Mouse (Mus musculus) hindbrain, embryonic 15.5 days (tissue): ENCODE results near the gene Adssl1. TPM values are rescaled to one million over a fixed set of nuclear protein-coding genes. Genes with fewer than 3 reads are reported as not detected.

ENCODE experiments used
- ATAC-seq: fragments of 200-750 bp; cut with Nextera tagmentation; 2 replicates; pipeline ENCODE4 v1.8.0; 2017; ENCODE audit warnings: low read depth, moderate number of reproducible peaks, moderate TSS enrichment; ENCODE audit not compliant: low FRiP score
- H3K27ac ChIP-seq: fragments of 300-500 bp; sonication (generic); replicated peaks from 2 replicates; pipeline ENCODE4 v1.5.1; 2015; ENCODE audit warnings: mild to moderate bottlenecking, inconsistent platforms
- H3K27me3 ChIP-seq: fragments of 300-500 bp; sonication (generic); 2 replicates; pipeline ENCODE4 v1.6.1; 2015; ENCODE audit warnings: control low read depth, inconsistent platforms
- H3K36me3 ChIP-seq: fragments of 300-500 bp; sonication (generic); 2 replicates; pipeline ENCODE4 v1.6.1; 2015; ENCODE audit warnings: control low read depth, inconsistent platforms
- H3K4me1 ChIP-seq: fragments of 300-500 bp; sonication (generic); replicated peaks from 2 replicates; pipeline ENCODE4 v1.6.1; 2015; ENCODE audit warnings: control low read depth, inconsistent platforms
- H3K4me2 ChIP-seq: fragments of 300-500 bp; sonication (generic); 2 replicates; pipeline ENCODE4 v1.6.1; 2015; ENCODE audit warnings: moderate library complexity, mild to moderate bottlenecking, inconsistent platforms
- H3K4me3 ChIP-seq: fragments of 300-500 bp; sonication (generic); 2 replicates; pipeline ENCODE4 v1.5.1; 2015; ENCODE audit warnings: mild to moderate bottlenecking, inconsistent platforms
- H3K9ac ChIP-seq: fragments of 300-500 bp; sonication (generic); 2 replicates; pipeline ENCODE4 v1.6.1; 2015; ENCODE audit warnings: inconsistent platforms
- H3K9me3 ChIP-seq: fragments of 300-500 bp; sonication (generic); 2 replicates; pipeline ENCODE4 v1.6.1; 2016; ENCODE audit warnings: control low read depth, inconsistent platforms
- WGBS: fragments of 180-500 bp; shearing (Covaris S2); methylation state at CpG from one replicate; pipeline ENCODE4 v1.1.7; 2015; 5-methylcytosine and 5-hydroxymethylcytosine counted together
- polyA plus RNA-seq: library from polyadenylated mRNA; unstranded; fragments of >200 nt; fragmentation: Nextera tagmentation; extraction: Ambion mirVana; gene quantifications from 2 replicates; pipeline ENCODE4 v1.2.1, GENCODE M21; 2015

Adssl1 gene
- polyA plus RNA-seq, 1 experiment from 2014 or later = 5.8 TPM

DNA sequence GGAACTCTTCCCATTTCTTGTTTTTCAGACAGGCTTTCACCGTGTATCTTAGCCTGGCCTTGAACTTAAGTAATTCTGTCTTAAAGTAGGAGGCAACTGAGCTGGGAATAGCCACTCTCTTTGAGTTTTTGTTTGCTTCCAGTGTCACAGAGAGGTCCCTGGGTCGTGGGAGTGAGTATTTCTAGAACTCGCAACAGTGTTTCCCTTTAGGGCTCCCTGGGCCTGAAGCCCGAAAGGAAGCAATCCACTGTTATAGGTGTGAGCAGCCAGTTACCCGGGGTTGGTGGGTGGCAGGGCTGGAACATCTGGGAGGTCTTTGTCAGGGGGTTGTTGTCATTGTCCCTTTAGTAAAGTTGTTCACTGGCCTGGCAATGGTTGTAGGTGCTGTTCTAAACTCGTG, 26.3 kb downstream of the Adssl1 start:
- Histone ChIP-seq H3K36me3 (peaks cover 23% of the 10 kb centered on the region; the same call in 1 of the 2 replicates), H3K4me2 (peak overlapping the region; percentile 73), H3K9ac (no peak overlapping the region), H3K27ac (no peak overlapping the region), H3K4me3 (peak overlapping the region; percentile 57; the same call in 1 of the 2 replicates), H3K9me3 (no peaks in the 10 kb centered on the region), H3K4me1 (peaks cover 21% of the 10 kb centered on the region), H3K27me3 (no peaks in the 10 kb centered on the region)
- no peak for ATAC-seq
- 55% methylated on average over 6 of the region's 6 CpGs for WGBS

DNA sequence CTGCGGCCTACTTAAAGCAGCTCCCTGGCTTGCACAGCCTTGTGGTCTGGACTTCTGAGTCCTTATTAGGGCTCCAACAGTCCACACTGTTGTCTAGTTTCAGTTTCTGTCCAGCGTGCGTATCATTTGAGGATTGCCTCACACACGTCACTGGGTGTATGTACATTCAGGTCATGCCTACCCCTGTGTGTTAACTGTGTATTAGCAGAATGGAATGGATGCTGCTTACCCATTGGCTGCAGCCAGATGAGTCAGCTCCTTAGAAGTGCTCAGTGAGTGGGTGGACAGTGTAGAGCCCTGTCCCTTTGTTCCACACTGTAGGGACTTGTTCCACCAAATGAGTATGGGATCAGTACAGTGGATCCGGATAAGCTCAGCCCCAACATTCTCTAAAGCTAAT, 28.2 kb downstream of the Adssl1 start:
- Histone ChIP-seq H3K27ac (no peak overlapping the region), H3K4me2 (no peak overlapping the region), H3K9me3 (no peaks in the 10 kb centered on the region), H3K4me3 (no peak overlapping the region), H3K27me3 (no peaks in the 10 kb centered on the region), H3K4me1 (peaks cover 21% of the 10 kb centered on the region), H3K36me3 (peaks cover 24% of the 10 kb centered on the region; the same call in 1 of the 2 replicates), H3K9ac (no peak overlapping the region)
- ATAC-seq = no peak
- WGBS = 91% methylated on average over 5 of the region's 5 CpGs

DNA sequence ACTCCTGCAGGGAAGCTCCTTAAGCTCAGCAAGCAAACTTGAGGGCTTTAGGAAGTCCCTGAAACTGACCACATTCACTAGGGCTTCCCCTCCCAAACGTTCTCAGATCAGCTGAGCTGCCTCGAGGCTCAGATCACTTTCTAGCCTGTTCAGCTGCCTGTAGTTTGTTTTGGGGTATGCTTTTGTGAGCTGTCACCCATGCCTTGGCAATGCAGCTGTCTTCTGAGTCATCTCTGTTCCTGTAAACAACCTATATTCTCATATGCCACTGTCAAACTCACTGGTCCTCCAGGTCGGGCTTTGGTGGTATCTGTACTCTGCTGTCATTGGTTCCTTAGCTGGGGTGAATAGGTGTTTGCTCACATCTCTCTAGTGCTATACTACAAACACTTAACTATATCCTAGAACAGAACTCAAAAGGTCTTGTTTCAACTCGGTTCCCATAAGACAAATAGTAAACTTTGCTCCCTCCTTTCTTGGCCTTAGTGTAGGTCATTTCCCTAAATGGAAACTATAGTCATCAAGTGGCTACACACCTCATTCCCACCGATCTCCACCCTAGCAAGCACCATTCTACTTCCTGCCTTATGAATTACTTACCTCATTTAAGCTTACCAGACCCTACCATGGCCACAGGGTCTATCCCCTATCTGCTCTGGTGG, 32.1 kb downstream of the Adssl1 start:
- peaks cover 55% of the 10 kb centered on the region for H3K36me3 ChIP-seq
- no peak for ATAC-seq
- 83% methylated on average over 5 of the region's 5 CpGs for WGBS

DNA sequence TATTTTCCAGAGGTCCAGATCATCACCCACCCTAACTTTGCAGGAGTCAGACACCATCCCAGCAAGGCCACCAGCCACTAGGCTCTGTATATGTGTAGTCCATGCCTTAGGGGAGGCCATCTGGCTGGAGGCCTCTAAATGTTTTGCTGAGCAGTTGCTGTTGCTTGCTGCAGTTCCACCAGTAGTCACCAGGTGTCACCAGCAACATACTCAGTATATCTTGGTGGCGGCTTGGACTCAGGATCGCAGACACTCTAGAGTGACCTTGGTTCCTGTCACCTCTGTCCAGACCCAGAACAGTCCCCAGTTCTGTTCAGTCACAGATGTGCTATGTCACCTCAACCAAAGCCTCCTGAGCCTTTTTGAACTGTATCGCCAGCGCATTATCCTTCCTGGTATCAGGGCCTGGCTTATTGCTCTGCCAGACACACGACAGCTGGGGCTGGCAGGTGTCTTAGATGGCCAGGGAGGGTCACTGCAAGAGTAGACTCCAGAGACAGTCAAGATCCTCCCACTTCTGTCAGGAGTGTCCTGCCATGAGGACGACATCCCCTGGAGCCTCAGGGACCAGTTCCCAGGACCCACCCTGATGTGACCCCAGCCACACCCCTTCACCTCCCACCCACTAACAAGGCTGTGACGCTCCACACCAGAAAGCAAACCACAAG, 33.4 kb downstream of the Adssl1 start:
- H3K36me3 ChIP-seq = peaks cover 61% of the 10 kb centered on the region
- no peaks in the 10 kb centered on the region for H3K27me3 ChIP-seq
- no peak overlapping the region for H3K4me2 ChIP-seq
- peak overlapping the region; percentile 20 for H3K27ac ChIP-seq
- no peaks in the 10 kb centered on the region for H3K9me3 ChIP-seq
- WGBS = 42% methylated on average over 7 of the region's 7 CpGs
- no peak overlapping the region for H3K9ac ChIP-seq
- H3K4me3 ChIP-seq = no peak overlapping the region
- peak; percentile 50 for ATAC-seq
- H3K4me1 ChIP-seq = 0 out of 2 replicates have a peak, but pooled peaks cover 5% of the 10 kb centered on the region

More for the DNA sequence above, 32.1 kb downstream of the Adssl1 start:
- H3K4me3 ChIP-seq = no peak overlapping the region
- no peaks in the 10 kb centered on the region for H3K9me3 ChIP-seq
- H3K9ac ChIP-seq = no peak overlapping the region
- no peaks in the 10 kb centered on the region for H3K27me3 ChIP-seq
- H3K4me2 ChIP-seq = no peak overlapping the region
- no peak overlapping the region for H3K27ac ChIP-seq
- peaks cover 6% of the 10 kb centered on the region; the same call in 1 of the 2 replicates for H3K4me1 ChIP-seq

GRCm38 (mm10) chr12:112654076-112654475, 34.2 kb downstream of the Adssl1 start:
- Histone ChIP-seq H3K4me3 (no peak overlapping the region), H3K27me3 (no peaks in the 10 kb centered on the region), H3K36me3 (peaks cover 61% of the 10 kb centered on the region), H3K9ac (no peak overlapping the region), H3K4me1 (0 out of 2 replicates have a peak, but pooled peaks cover 5% of the 10 kb centered on the region), H3K4me2 (no peak overlapping the region), H3K27ac (0 out of 2 replicates have a peak overlapping the region, but pooled peaks have one; percentile 9), H3K9me3 (no peaks in the 10 kb centered on the region)
- no peak for ATAC-seq
- WGBS = 79% methylated on average over 5 of the region's 5 CpGs

GRCm38 (mm10) chr12:112658619-112659018, 38.8 kb downstream of the Adssl1 start:
- no peak for ATAC-seq
- Histone ChIP-seq H3K9me3 (no peaks in the 10 kb centered on the region), H3K4me2 (no peak overlapping the region), H3K4me3 (no peak overlapping the region), H3K36me3 (peaks cover 57% of the 10 kb centered on the region), H3K4me1 (peaks cover 35% of the 10 kb centered on the region), H3K27me3 (no peaks in the 10 kb centered on the region), H3K27ac (no peak overlapping the region), H3K9ac (no peak overlapping the region)
- WGBS = 77% methylated on average over 7 of the region's 7 CpGs

- H3K36me3 ChIP-seq = peaks cover 52% of the 10 kb centered on the region
- H3K4me2 ChIP-seq = no peak overlapping the region
- no peak overlapping the region for H3K4me3 ChIP-seq
- H3K27me3 ChIP-seq = no peaks in the 10 kb centered on the region
- H3K27ac ChIP-seq = no peak overlapping the region
- H3K9me3 ChIP-seq = no peaks in the 10 kb centered on the region
- peaks cover 38% of the 10 kb centered on the region for H3K4me1 ChIP-seq
- ATAC-seq = no peak
- WGBS = 81% methylated on average over 6 of the region's 6 CpGs
- no peak overlapping the region for H3K9ac ChIP-seq
Observed at GRCm38 (mm10) chr12:112659109-112659508, 39.3 kb downstream of the Adssl1 start.

DNA sequence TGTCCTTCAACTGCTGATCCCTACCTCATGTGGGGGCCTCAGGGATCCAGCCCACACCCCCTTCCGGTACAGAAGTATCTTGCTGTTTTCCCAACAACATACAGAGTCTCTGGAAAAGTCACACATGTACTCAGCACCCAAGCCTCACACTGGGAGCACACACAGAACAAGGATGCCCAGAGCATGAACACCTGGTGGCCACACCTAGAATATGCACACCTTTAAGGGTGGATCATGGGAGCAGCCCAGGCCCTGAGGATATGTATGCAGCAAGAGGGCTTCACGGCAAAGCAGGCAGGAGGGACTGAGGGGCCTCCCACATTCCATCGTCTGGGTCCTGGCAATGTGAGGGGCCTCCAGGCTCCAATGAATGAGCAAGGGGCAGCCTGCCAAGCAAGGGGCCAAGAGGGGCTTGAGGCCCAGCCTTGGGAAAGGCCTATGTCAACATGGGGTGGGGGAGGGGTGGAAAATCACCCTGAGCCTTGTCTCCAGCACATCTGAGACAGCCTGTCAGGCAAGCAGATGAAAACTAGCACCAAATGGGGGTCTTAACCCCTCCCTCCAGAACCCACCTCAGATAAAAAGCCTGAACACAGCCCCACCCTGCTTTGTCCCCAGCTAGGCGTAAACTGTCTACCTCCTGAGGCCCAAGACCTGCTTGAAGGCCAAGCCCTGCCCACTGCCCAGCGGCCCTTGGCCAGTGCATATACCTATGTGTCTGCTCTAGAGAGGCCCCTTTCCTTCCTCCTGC, 40.9 kb downstream of the Adssl1 start:
- Histone ChIP-seq H3K27me3 (no peaks in the 10 kb centered on the region), H3K27ac (peak overlapping the region; percentile 80), H3K9ac (no peak overlapping the region), H3K36me3 (peaks cover 38% of the 10 kb centered on the region), H3K4me1 (peaks cover 55% of the 10 kb centered on the region), H3K4me2 (peak overlapping the region; percentile 16; the same call in 1 of the 2 replicates), H3K9me3 (no peaks in the 10 kb centered on the region), H3K4me3 (no peak overlapping the region)
- WGBS = 28% methylated on average over 5 of the region's 5 CpGs
- peak; percentile 35 for ATAC-seq

DNA sequence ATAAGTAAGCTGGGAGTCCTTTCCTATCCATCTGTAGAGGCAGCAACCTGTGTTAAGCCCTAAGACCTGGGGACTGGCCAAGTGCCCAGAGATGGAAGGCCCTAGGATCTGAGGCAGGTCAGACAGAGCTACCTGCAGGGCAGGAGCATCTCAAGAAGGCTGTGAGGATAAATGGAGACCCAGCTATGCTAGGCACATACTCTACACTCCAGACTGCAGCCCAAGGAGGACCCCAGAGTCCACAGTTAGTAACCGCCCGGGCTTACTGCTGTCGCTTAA, 41.4 kb downstream of the Adssl1 start:
- peak overlapping the region; percentile 2; the same call in 1 of the 2 replicates for H3K4me2 ChIP-seq
- H3K4me3 ChIP-seq = no peak overlapping the region
- peaks cover 33% of the 10 kb centered on the region for H3K36me3 ChIP-seq
- no peaks in the 10 kb centered on the region for H3K9me3 ChIP-seq
- H3K4me1 ChIP-seq = peaks cover 60% of the 10 kb centered on the region
- no peaks in the 10 kb centered on the region for H3K27me3 ChIP-seq
- peak overlapping the region; percentile 80 for H3K27ac ChIP-seq
- H3K9ac ChIP-seq = no peak overlapping the region
- 51% methylated on average over 3 of the region's 3 CpGs for WGBS
- ATAC-seq = no peak

DNA sequence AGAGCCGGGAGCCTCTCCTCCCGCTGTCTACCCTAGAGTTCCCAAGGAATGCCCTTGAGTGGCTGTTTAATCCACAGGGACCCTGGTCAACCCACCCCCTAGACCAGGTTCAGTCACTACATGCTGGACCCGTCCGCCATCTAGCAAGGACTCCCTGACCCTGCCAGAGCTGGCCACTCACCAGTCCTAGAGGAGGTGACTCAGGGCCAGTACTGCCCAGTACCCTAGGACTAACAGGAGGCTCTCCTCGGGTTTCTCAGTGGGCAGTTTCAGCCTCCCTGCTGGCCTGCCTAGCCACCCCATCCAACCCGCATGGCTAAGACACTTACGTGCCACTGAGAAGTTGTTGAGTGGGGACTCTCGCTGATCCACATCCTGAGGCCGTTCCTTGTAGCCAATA, 42.0 kb downstream of the Adssl1 start:
- WGBS = 72% methylated on average over 9 of the region's 9 CpGs
- Histone ChIP-seq H3K9ac (no peak overlapping the region), H3K27ac (peak overlapping the region; percentile 80), H3K4me2 (no peak overlapping the region), H3K4me1 (peaks cover 66% of the 10 kb centered on the region), H3K36me3 (peaks cover 27% of the 10 kb centered on the region), H3K9me3 (no peaks in the 10 kb centered on the region), H3K4me3 (no peak overlapping the region), H3K27me3 (no peaks in the 10 kb centered on the region)
- no peak for ATAC-seq

GRCm38 (mm10) chr12:112663303-112663702, 43.5 kb downstream of the Adssl1 start:
- peak overlapping the region; percentile 80 for H3K27ac ChIP-seq
- 54% methylated on average over 11 of the region's 11 CpGs for WGBS
- H3K9ac ChIP-seq = no peak overlapping the region
- H3K4me2 ChIP-seq = peak overlapping the region; percentile 33
- no peak for ATAC-seq
- H3K27me3 ChIP-seq = no peaks in the 10 kb centered on the region
- H3K4me1 ChIP-seq = peaks cover 80% of the 10 kb centered on the region
- H3K36me3 ChIP-seq = peaks cover 17% of the 10 kb centered on the region
- no peak overlapping the region for H3K4me3 ChIP-seq
- no peaks in the 10 kb centered on the region for H3K9me3 ChIP-seq

DNA sequence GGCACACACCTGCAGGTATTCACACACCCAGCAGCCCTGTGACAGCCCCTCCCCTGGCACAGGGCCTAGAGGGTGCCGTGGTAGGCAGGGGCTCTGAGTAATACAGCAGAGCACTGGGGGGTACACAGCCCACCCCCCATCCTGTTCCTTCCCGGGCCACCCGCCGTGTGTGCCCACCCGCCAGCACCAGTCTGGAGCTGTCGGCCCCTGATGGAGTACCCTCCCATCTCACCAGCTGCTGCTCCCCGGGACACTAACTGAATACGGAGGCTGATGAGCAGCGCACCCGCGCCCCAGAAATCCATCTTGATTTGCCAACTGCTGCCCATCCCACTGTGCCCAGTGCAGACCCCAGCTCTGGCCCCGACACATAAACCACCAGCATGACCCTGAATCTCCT, 43.9 kb downstream of the Adssl1 start:
- H3K36me3 ChIP-seq = peaks cover 17% of the 10 kb centered on the region

More for the DNA sequence above, 43.9 kb downstream of the Adssl1 start:
- H3K27me3 ChIP-seq = no peaks in the 10 kb centered on the region
- peak overlapping the region; percentile 80 for H3K27ac ChIP-seq
- peak overlapping the region; percentile 33 for H3K4me2 ChIP-seq
- H3K4me3 ChIP-seq = no peak overlapping the region
- WGBS = 33% methylated on average over 12 of the region's 12 CpGs
- peak; percentile 6; the same call in 1 of the 2 replicates for ATAC-seq
- H3K9me3 ChIP-seq = no peaks in the 10 kb centered on the region
- H3K4me1 ChIP-seq = peaks cover 84% of the 10 kb centered on the region
- H3K9ac ChIP-seq = 0 out of 2 replicates have a peak overlapping the region, but pooled peaks have one; percentile 0
